Mouse (Mus musculus): Measurements from ENCODE around the gene Fbxl15. TPM values are rescaled to one million over a fixed set of nuclear protein-coding genes. Genes with fewer than 3 reads are reported as not detected.
A peak's percentile ranks its signal among the peaks of the same experiment; 100 is the strongest.

Fbxl15 gene
- polyA plus RNA-seq, 1 experiment, result 37.1 TPM

DNA sequence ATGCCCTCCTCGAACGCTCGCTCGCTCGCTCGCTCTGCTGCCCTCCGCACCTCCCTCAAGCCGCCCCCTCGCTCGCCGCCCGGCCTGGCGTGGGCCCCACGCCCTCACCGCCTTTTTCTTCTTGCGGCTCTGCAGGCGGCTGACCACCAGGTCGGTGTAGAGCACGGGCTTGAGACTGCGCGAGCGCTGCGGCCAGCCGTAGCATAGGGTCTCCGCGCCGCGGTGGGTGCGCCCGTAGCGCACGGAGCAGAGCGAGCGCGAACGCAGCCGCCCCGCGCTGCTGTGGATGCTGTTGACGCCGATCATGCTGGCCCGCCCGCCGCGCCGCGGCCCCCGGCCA lies 10.5 kb upstream of the Fbxl15 start:
- no peak for DNase-seq (ENCODE audit: low read depth)
- no peak for TF ChIP-seq POLR2A (IDR thresholded peaks at IDR 0.05; ENCODE audit: borderline replicate concordance, extremely low read depth, insufficient read depth, insufficient read length, poor library complexity, severe bottlenecking)
- no peak for TF ChIP-seq CTCF (IDR thresholded peaks at IDR 0.05; ENCODE audit: borderline replicate concordance, extremely low read depth, insufficient read depth, insufficient read length)

DNA sequence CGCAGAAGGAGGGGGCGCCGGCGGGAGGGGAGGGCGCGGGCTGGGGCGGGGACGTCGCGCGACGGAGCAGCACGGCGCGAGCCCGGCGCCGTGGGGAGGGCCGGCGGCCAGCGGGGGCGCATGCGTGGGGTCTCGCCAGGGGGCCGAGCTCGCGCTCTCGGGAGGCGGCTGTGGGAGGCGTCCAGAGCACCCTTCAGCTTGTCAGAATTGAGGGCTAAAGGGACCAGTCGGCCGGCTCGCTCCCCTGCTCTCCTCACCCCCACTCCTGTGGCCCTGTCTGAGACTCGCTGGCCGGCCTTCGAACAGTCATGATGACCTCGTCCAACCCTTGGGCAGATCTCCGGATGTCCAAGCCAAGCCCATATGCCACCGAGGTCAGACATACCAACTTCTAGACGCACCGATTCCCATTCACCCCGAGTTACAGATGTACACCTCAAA lies 9.9 kb upstream of the Fbxl15 start:
- no peak for TF ChIP-seq CTCF (IDR thresholded peaks at IDR 0.05; ENCODE audit: borderline replicate concordance, extremely low read depth, insufficient read depth, insufficient read length)
- no peak for TF ChIP-seq POLR2A (IDR thresholded peaks at IDR 0.05; ENCODE audit: borderline replicate concordance, extremely low read depth, insufficient read depth, insufficient read length, poor library complexity, severe bottlenecking)
- DNase-seq (ENCODE audit: low read depth), result no peak

DNA sequence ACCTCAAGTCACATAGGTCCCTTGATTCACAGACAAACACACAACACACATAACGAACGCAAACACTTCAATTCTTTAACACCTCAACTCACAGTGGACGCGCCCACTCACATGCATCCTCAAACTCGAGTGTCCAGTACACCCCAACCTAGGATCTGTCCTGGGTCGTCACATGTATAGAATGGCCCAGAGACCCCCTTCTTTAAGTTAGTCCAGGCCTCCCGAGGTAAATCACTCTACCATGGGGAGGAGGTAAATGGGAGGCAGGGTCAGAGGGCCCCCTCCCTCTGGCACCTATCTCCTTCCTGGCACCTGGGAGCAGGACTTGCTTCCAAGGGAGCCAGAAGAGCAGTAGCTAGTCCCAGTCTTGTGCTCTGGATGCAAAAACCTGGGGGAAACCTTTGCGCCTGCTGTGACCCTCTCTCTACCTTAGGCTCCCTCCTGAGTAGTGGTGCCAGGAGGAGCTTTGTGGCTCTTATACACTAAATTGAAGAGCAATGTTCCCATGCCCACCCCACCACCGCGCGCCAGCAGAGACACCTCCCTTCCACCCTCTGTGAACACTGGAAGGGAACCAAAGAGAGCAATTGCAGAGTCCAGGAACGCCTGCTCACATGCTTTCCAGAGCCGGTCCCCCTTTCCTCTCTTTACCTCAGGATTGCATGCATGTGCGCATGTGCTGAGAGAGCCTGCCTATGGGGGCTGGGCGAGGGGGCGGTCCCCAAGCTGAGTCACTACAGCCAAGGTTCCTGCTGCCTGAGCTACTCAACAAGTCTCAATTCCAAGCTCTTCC lies 9.2 kb upstream of the Fbxl15 start:
- DNase-seq (ENCODE audit: low read depth), result peak; percentile 91
- TF ChIP-seq CTCF (IDR thresholded peaks at IDR 0.05; ENCODE audit: borderline replicate concordance, extremely low read depth, insufficient read depth, insufficient read length) (no peak), POLR2A (IDR thresholded peaks at IDR 0.05; ENCODE audit: borderline replicate concordance, extremely low read depth, insufficient read depth, insufficient read length, poor library complexity, severe bottlenecking) (no peak)

DNA sequence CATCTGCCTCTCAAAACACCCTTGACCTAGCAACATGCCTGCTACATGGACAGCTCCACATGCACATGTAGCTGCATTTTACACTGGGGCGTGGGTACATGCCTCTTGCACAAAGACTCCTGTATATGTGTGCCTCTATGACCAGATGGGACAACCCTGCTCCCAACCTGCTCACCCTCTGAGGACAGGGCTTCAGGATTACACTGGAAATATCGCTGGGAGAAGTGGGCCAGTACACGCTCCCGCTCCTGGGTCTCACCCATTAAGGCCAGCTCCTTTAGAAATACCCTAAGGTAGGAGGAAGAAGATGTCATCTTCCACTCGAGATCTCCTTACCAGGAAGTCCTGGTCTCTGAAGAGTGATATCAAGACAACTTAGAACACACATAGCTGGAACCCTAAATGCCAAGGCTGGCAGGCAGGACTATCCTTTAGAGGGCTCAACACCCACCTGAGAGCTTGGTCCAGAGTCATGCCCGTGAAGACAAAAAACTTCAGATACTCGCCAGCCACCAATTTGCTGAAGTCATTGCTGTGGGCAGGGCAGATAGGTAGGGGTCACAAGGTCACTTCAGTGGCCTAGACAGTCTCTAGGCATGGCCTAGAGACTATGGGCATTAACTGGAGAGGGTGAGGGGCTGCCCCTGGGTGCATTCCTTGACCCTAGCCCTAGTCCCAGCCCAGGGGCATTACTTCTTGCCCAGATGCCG lies 7.8 kb upstream of the Fbxl15 start:
- DNase-seq (ENCODE audit: low read depth), result no peak
- TF ChIP-seq CTCF (IDR thresholded peaks at IDR 0.05; ENCODE audit: borderline replicate concordance, extremely low read depth, insufficient read depth, insufficient read length) (no peak), POLR2A (IDR thresholded peaks at IDR 0.05; ENCODE audit: borderline replicate concordance, extremely low read depth, insufficient read depth, insufficient read length, poor library complexity, severe bottlenecking) (no peak)

DNA sequence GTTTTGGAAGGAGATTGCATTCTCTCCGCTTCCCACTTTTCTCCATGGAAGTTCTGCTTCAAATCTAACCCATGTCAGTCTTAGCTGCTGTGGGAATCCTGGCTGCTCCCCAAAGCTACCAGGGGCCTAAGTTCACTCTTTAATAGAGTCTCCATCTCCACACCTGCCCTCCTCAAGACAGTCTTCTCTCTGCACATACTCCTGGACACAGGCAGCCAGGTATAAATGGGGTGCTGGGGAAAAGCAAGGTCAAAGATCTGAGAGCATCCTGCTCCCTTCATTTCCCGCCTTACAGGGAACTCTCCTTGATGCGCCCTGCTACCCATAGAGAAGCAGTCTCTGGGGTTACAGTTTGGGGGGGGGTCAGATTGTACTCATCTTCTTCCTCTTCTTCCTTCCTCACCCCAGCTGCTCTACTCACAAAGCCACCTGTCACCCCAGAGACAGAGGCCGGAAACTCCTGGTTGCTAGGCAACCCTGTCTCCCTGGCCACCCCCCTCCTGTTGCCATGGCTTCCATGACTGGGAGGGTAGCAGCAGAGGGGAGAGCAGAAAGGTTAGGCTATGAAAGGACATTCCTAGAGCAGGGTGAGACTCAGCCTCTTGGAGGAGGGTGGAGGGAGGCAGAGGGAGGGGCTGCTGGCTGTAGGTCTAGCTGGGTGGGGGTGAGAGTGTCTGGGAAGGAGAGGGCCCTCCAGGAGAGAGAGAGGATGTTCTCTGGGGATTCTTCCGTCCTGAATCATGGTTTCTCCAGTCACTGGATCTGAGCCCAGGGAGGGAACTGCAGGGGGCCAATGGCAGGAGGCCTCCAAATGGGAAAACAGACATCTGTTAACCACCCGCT lies 6.7 kb upstream of the Fbxl15 start:
- peak; percentile 90 for DNase-seq (ENCODE audit: low read depth)
- TF ChIP-seq POLR2A (IDR thresholded peaks at IDR 0.05; ENCODE audit: borderline replicate concordance, extremely low read depth, insufficient read depth, insufficient read length, poor library complexity, severe bottlenecking) (no peak), CTCF (IDR thresholded peaks at IDR 0.05; ENCODE audit: borderline replicate concordance, extremely low read depth, insufficient read depth, insufficient read length) (no peak)

DNA sequence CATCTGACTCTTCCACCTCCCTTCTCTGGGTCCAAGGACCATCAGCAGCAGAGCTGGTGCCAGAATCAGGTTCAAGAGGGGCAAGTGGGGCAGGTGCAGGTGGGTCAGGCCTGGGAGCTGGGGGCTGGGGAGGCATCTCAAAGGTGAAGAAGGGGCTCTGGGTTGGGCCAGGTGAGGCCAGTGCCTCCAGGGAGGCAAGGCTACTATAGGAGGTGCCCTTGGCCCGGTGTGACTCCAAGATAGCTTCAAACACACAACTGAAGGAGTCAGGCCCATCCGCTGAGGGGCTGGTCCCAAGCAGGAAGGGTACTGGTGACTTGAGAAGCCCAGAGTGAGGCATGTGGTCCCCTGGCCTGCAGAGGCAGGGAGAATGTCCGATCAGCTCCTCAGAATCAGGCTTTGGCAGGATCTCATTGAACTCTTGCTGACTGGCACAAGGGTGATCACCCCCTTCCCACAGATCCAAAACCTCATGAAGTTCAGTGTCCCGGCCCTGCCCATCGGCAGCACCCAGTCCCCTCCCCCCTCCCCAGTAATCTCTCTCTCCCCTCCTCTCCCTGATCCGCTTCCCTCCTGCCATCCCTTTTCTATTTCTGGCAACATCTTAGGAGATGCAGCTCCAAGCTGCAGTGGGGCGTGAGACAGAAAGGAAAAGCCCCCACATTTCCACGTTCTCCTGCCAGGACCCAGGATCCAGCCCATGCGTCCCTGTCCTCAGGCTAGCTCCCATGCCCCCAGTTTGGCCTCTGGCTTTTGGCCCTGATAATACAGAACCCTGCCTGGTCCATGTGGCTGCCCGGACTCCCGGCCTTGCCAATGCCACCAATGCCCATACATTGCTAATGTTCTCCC lies 5.6 kb upstream of the Fbxl15 start:
- TF ChIP-seq CTCF (IDR thresholded peaks at IDR 0.05; ENCODE audit: borderline replicate concordance, extremely low read depth, insufficient read depth, insufficient read length), result no peak
- no peak for TF ChIP-seq POLR2A (IDR thresholded peaks at IDR 0.05; ENCODE audit: borderline replicate concordance, extremely low read depth, insufficient read depth, insufficient read length, poor library complexity, severe bottlenecking)
- no peak for DNase-seq (ENCODE audit: low read depth)

DNA sequence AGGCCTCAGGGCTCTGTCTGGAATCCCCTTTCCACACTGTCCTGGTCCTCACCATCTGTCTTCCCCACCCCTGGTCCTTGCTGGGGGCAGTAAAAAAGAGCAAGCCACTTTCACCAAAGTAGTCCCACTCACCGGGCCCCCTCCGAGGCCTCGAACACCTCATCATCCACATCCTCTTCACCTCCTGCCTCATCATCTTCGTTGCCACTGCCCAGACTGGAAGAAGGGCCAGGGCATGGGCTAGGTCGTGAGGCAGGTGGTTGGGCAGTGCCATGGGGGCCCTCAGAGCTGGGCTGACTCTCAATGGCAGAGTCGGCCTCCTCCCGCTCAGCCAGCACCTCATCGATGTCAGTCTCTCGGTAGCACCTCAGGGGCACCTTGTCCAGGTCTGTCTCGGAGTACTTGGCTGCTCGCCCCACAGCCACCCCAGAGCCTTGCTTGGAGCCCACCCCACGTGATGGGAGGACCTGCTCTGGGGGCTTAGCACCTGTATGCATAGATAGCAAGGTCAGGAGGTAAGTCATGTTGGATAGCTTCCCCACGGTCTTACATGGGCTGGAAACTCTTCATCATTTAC lies 4.9 kb upstream of the Fbxl15 start:
- no peak for TF ChIP-seq POLR2A (IDR thresholded peaks at IDR 0.05; ENCODE audit: borderline replicate concordance, extremely low read depth, insufficient read depth, insufficient read length, poor library complexity, severe bottlenecking)
- no peak for TF ChIP-seq CTCF (IDR thresholded peaks at IDR 0.05; ENCODE audit: borderline replicate concordance, extremely low read depth, insufficient read depth, insufficient read length)
- DNase-seq (ENCODE audit: low read depth), result no peak

DNA sequence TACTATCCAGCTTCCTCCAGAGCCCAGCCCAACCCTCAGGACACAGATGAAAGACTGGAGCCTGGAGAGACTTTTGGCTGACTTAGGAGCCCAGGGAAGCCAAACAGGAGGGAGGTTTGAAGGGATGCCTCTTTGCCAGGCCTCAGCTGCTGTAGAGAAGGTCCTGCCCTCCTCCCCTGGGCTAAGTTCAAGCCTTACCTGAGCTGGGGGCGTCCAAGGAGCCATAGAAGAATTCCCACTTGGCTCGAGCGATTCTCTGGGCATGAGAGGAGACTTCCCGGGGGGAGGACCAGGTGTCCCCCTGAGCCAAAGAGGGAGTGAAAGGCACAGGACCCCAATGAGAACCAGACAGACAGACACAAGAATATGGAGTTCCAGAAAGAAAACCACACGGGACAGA lies 4.3 kb upstream of the Fbxl15 start:
- TF ChIP-seq POLR2A (IDR thresholded peaks at IDR 0.05; ENCODE audit: borderline replicate concordance, extremely low read depth, insufficient read depth, insufficient read length, poor library complexity, severe bottlenecking), result no peak
- no peak for TF ChIP-seq CTCF (IDR thresholded peaks at IDR 0.05; ENCODE audit: borderline replicate concordance, extremely low read depth, insufficient read depth, insufficient read length)
- no peak for DNase-seq (ENCODE audit: low read depth)

DNA sequence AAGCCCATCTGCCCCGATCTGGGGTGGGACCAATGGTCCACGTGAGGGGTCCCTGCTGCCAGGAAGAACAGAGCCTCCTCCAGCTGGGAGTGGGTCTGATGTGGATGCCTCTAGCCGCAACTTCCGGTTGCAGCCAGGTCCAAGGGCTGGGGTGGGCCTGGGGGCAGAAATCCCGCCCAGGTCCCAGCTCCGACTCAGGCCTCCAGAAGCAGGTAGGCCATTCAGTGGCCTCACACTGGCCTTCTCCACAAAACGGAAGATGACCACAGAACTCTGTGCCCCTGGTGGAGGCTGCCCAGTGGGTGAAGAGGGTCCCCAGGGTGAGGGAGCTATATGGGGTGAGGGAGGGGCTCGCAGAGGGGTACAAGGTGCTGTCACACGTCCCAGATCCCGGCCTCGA lies 3.6 kb upstream of the Fbxl15 start:
- DNase-seq (ENCODE audit: low read depth), result no peak
- TF ChIP-seq CTCF (IDR thresholded peaks at IDR 0.05; ENCODE audit: borderline replicate concordance, extremely low read depth, insufficient read depth, insufficient read length) (no peak), POLR2A (IDR thresholded peaks at IDR 0.05; ENCODE audit: borderline replicate concordance, extremely low read depth, insufficient read depth, insufficient read length, poor library complexity, severe bottlenecking) (no peak)

DNA sequence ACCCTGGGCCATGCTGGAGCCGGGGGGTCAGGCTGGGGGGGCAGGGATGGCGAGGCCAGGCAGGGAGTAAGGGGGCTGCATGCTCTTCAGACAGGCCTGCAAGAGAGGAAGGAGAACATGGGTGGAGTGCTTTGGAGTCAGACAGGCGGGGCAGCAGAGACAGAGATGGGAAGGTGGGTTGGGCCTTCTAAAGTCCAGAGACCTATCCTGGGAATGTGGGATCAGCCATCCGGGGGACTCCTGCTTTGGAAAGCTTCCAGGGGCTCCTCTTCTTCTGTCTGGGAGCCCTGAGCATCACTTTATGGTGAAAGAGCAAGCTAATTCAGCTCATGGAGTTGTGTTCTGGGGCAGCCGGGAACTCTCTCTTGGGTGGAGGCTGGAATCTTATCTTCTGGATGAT lies 3.1 kb upstream of the Fbxl15 start:
- no peak for TF ChIP-seq CTCF (IDR thresholded peaks at IDR 0.05; ENCODE audit: borderline replicate concordance, extremely low read depth, insufficient read depth, insufficient read length)
- no peak for TF ChIP-seq POLR2A (IDR thresholded peaks at IDR 0.05; ENCODE audit: borderline replicate concordance, extremely low read depth, insufficient read depth, insufficient read length, poor library complexity, severe bottlenecking)
- DNase-seq (ENCODE audit: low read depth), result no peak
